Mouse (Mus musculus) liver, embryonic 11.5 days (tissue): ENCODE results near the gene Ndufv3. TPM values are rescaled to one million over a fixed set of nuclear protein-coding genes. Genes with fewer than 3 reads are reported as not detected.

Experiments used
- ATAC-seq: fragments of 200-750 bp; cut with Nextera tagmentation; replicated peaks from 2 replicates; pipeline ENCODE4 v1.8.0; 2017; ENCODE audit warnings: moderate number of reproducible peaks, mild to moderate bottlenecking, moderate TSS enrichment, moderate library complexity; ENCODE audit not compliant: low FRiP score
- DNase-seq: peaks from one replicate; pipeline ENCODE4 v3.0.0-alpha.2; 2017; ENCODE audit warnings: low spot score
- H3K27ac ChIP-seq: fragments of 300-500 bp; sonication (generic); 2 replicates; pipeline ENCODE4 v1.5.1; 2014; ENCODE audit warnings: mild to moderate bottlenecking, low read depth, low read length, control low read depth
- H3K27me3 ChIP-seq: fragments of 300-500 bp; sonication (generic); replicated peaks from 2 replicates; pipeline ENCODE4 v1.6.1; 2014; ENCODE audit warnings: low read length, mixed read lengths; ENCODE audit not compliant: control insufficient read depth, insufficient read depth
- H3K36me3 ChIP-seq: fragments of 300-500 bp; sonication (generic); 2 replicates; pipeline ENCODE4 v1.6.1; 2014; ENCODE audit warnings: mild to moderate bottlenecking, low read length, moderate library complexity, mixed read lengths; ENCODE audit not compliant: control insufficient read depth, insufficient read depth
- H3K4me1 ChIP-seq: fragments of 300-500 bp; sonication (generic); replicated peaks from 2 replicates; pipeline ENCODE4 v1.6.1; 2014; ENCODE audit warnings: low read length, mixed read lengths; ENCODE audit not compliant: control insufficient read depth, insufficient read depth
- H3K4me2 ChIP-seq: fragments of 300-500 bp; sonication (generic); 2 replicates; pipeline ENCODE4 v1.6.1; 2014; ENCODE audit warnings: mild to moderate bottlenecking, control low read depth, moderate library complexity
- H3K4me3 ChIP-seq: fragments of 300-500 bp; sonication (generic); 2 replicates; pipeline ENCODE4 v1.5.1; 2014; ENCODE audit warnings: low read depth, low read length, control low read depth
- H3K9ac ChIP-seq: fragments of 300-500 bp; sonication (generic); 2 replicates; pipeline ENCODE4 v1.6.1; 2014; ENCODE audit warnings: low read depth, low read length, control low read depth
- H3K9me3 ChIP-seq: fragments of 300-500 bp; sonication (generic); 2 replicates; pipeline ENCODE4 v1.6.1; 2016; ENCODE audit warnings: low read length, inconsistent platforms, mixed read lengths; ENCODE audit not compliant: control insufficient read depth
- WGBS: fragments of 180-500 bp; shearing (Covaris S2); extraction: QIAGEN DNeasy Blood & Tissue Kit; methylation state at CpG from one replicate; pipeline ENCODE4 v1.1.7; 2014; 5-methylcytosine and 5-hydroxymethylcytosine counted together
- polyA plus RNA-seq: library from polyadenylated mRNA; unstranded; fragments of >200 nt; fragmentation: Nextera tagmentation; extraction: Ambion mirVana; gene quantifications from 2 replicates; pipeline ENCODE4 v1.2.1, GENCODE M21; 2014

Ndufv3 gene
- polyA plus RNA-seq, 1 experiment from 2014 or later = 352 TPM

DNA sequence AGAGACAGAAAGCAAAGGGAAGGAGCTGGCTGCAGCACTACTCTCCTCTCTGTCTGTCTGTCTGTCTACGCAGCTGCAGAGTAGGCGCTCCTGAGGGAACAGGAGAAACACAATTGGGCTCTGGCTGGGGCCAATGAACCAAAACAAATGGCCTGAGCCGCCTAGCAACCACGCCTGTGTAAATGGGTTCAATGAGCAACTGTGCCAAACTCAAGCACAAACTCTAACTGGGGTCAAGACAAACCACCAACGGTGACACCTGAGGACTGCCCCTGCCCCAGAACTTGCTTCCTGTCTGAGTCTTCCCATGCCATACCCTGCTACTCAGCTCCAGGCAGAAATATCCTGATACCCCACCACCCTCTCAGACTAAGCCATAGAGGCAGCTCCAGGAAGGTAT lies 14.9 kb upstream of the Ndufv3 start:
- Histone ChIP-seq H3K4me3 (no peak overlapping the region), H3K9me3 (no peaks in the 10 kb centered on the region), H3K36me3 (peaks cover 61% of the 10 kb centered on the region), H3K9ac (no peak overlapping the region), H3K27me3 (no peaks in the 10 kb centered on the region), H3K27ac (no peak overlapping the region), H3K4me1 (peaks cover 15% of the 10 kb centered on the region), H3K4me2 (no peak overlapping the region)
- WGBS = 87% methylated on average over 5 of the region's 5 CpGs
- ATAC-seq (no peak), DNase-seq (no peak)

DNA sequence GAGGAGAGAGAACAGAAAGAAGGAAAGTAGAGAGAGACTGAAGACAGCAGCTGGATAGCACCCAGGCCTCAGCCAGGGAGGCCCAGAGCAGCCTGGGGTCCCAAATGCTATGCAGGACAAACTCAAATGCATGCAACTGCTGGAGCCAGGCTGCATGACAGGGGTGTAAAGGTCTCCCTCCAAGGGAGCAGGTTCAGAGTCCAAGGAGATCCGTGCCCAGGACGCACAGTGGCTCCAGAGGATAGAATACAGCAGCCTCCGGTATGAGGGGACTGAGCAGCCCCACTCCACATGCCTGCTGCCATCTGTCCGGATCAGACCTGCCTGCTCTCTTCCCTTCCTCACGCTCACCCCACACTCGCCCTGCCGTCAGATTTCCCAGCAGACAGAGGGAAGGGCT lies 13.6 kb upstream of the Ndufv3 start:
- Histone ChIP-seq H3K27me3 (no peaks in the 10 kb centered on the region), H3K9me3 (no peaks in the 10 kb centered on the region), H3K4me3 (no peak overlapping the region), H3K9ac (no peak overlapping the region), H3K4me1 (peaks cover 17% of the 10 kb centered on the region), H3K36me3 (peaks cover 52% of the 10 kb centered on the region), H3K27ac (no peak overlapping the region), H3K4me2 (no peak overlapping the region)
- 92% methylated on average over 7 of the region's 7 CpGs for WGBS
- DNase-seq (no peak), ATAC-seq (no peak)

DNA sequence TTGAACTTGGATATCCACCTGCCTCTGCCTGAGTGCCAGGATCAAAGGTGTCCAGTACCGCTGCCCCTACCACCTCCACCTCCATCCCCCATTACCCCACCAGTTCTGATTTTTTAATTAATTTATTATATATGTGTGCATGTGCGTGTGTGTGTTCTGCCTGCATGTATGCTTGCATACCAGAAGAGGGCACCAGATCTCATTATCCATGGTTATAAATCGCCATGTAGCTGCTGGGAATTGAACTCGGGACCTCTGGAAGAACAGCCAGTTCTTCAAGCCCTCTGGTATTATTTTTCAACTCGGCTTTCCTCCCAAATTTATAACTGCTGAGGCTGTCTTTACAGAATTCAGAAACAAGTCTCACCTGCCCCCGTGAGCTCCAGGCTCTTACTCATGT lies 9.0 kb upstream of the Ndufv3 start:
- H3K9me3 ChIP-seq = no peaks in the 10 kb centered on the region
- DNase-seq (no peak), ATAC-seq (no peak)
- no peak overlapping the region for H3K9ac ChIP-seq
- H3K4me3 ChIP-seq = peak overlapping the region; percentile 94
- 86% methylated on average over 6 of the region's 6 CpGs for WGBS
- no peak overlapping the region for H3K27ac ChIP-seq
- H3K4me2 ChIP-seq = peak overlapping the region; percentile 88
- peaks cover 30% of the 10 kb centered on the region for H3K36me3 ChIP-seq
- H3K27me3 ChIP-seq = no peaks in the 10 kb centered on the region
- peaks cover 7% of the 10 kb centered on the region for H3K4me1 ChIP-seq

DNA sequence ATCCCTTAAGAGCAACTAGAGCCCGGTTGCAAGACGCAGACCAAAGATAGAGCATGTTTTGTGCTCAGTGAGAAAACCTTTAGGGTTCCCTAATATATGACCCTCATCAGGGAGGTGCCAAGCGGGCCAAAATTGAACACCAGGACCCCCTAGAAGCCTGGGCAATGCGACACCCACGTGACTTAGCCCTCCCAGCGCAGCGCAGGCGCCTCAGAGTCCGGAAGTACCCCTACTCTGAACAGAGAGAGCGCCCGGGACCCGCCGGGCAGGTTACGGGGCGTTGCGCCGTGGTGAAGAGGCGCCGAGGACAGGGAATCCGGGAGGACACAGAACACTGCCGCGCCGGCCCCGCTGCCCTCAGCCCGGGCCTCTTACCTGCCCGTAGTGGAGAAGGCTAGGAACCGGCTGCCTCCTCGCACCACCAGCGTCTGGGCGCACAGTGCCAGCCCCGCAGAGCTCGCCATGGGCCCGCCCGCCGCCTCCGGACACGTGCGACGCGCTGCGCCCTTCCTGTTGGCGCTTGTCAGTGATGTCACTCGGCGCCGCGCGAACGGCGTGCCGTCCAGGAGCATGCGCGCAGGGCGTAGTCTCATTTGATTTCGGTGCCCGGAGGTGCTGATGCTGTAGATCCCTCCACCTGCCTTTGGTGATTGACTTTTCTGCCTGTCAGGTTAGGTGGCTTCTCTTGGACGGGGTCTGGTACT lies 8.0 kb upstream of the Ndufv3 start:
- DNase-seq (peak; percentile 91), ATAC-seq (peak; percentile 91)
- Histone ChIP-seq H3K27me3 (no peaks in the 10 kb centered on the region), H3K9me3 (no peaks in the 10 kb centered on the region), H3K36me3 (peaks cover 25% of the 10 kb centered on the region), H3K4me1 (peaks cover 7% of the 10 kb centered on the region), H3K4me3 (peak overlapping the region; percentile 94), H3K27ac (peak overlapping the region; percentile 84), H3K9ac (peak overlapping the region; percentile 93), H3K4me2 (peak overlapping the region; percentile 88)
- WGBS = 1% methylated on average over 56 of the region's 56 CpGs

DNA sequence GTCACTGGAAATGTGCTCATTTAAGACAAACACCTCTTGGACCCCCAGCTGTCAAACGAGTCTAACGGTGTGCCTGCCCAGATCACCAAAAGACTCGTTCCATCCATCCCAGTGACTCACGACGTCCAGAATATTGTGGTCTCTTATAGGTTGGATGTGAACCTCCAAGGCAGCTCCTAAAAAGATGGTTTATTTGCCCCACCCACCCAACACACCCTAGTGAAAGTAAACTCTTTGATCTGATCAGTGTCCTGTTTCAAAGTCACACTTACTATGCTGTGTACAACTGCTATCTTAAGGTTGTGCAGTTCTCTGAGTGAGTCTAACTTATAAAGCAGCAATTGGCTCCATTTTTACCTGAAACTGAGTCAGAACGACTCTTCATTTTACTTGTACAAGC lies 7.3 kb upstream of the Ndufv3 start:
- Histone ChIP-seq H3K27me3 (no peaks in the 10 kb centered on the region), H3K4me3 (peak overlapping the region; percentile 94), H3K9ac (peak overlapping the region; percentile 93), H3K4me2 (peak overlapping the region; percentile 88), H3K9me3 (no peaks in the 10 kb centered on the region), H3K36me3 (peaks cover 22% of the 10 kb centered on the region), H3K27ac (no peak overlapping the region; the same call in 1 of the 2 replicates), H3K4me1 (peaks cover 7% of the 10 kb centered on the region)
- DNase-seq (no peak), ATAC-seq (peak; percentile 48; the same call in 1 of the 2 replicates)
- WGBS = 24% methylated on average over 6 of the region's 6 CpGs

DNA sequence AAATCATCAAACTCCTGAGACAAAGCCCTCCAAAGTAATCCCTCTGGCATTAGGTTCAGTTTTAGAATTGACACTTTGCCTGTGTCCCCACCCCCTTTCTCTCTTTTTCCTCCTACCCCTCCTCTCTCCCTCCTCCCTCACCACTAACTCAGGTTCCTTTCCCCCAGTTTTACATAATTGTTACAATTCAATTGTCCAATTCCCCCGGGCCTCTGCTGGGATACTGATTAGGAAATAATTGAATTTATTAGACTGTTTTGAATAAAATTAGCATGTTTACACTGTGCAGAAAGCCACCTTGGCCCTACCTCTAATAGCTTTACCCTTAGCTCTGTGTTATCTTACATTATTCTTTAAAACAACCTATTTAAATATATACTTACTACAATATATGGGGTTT lies 5.2 kb upstream of the Ndufv3 start:
- ATAC-seq = no peak

DNA sequence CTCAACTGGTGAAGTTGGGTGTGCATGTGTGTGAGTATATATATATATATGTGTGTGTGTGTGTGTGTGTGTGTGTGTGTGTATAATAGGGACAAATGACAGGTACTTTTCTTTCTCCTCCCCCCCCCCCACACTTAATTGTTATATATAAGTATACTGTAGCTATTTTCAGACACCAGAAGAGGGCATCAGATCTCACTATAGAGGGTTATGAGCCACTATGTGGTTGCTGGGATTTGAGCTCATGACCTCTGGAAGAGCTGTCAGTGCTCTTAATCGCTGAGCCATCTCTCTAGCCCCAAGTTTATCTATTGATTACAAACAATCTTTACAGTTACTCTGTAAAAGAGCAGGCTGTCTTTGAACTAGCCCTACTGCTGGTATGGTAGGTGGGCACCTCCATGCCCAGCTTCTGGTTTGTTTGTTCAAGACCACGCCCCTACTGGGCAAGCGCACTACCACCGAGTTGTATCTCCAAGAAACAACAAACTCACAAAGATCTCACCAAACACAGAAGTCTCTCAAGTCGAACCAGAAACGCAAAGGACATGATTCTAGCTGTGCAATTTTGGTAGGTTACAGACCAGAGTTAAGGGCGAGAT lies 470 bp upstream of the Ndufv3 start:
- peak overlapping the region; percentile 82 for H3K4me2 ChIP-seq
- peak overlapping the region; percentile 39; the same call in 1 of the 2 replicates for H3K9ac ChIP-seq
- WGBS = 3% methylated on average over 7 of the region's 7 CpGs
- ATAC-seq (peak; percentile 44), DNase-seq (no peak)
- H3K36me3 ChIP-seq = peaks cover 8% of the 10 kb centered on the region; the same call in 1 of the 2 replicates
- H3K27me3 ChIP-seq = no peaks in the 10 kb centered on the region
- no peaks in the 10 kb centered on the region for H3K9me3 ChIP-seq
- H3K4me3 ChIP-seq = peak overlapping the region; percentile 91
- peak overlapping the region; percentile 47 for H3K27ac ChIP-seq
- H3K4me1 ChIP-seq = peaks cover 8% of the 10 kb centered on the region; the same call in 1 of the 2 replicates

More for the DNA sequence above, 5.2 kb upstream of the Ndufv3 start:
- Histone ChIP-seq H3K36me3 (peaks cover 4% of the 10 kb centered on the region), H3K9ac (no peak overlapping the region), H3K9me3 (no peaks in the 10 kb centered on the region), H3K4me1 (peaks cover 11% of the 10 kb centered on the region), H3K4me3 (no peak overlapping the region), H3K4me2 (no peak overlapping the region), H3K27ac (no peak overlapping the region), H3K27me3 (no peaks in the 10 kb centered on the region)
- 64% methylated on average over 1 of the region's 1 CpGs for WGBS
- DNase-seq = no peak

DNA sequence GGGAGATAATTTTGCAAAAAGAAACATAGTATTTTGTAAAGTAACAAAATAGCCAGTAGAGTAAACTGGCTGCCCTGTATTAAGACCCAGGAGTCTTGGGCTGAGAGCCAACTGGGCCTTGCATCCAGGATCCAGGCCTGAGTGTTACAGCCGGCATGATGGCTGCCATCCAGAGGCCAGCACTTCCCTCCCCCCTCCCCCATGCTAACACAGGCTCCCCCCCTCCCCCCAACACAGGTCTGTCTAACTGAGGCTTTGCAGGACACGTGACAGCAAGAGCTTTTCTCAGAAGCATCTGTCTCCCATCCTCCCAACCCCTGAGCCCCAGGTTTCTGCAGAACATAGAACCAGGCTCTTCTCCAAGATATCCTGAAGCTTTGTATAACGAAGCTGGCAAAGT lies 980 bp downstream of the Ndufv3 start:
- Histone ChIP-seq H3K4me3 (peak overlapping the region; percentile 91), H3K27me3 (no peaks in the 10 kb centered on the region), H3K9ac (peak overlapping the region; percentile 77), H3K4me1 (peaks cover 8% of the 10 kb centered on the region; the same call in 1 of the 2 replicates), H3K36me3 (peaks cover 10% of the 10 kb centered on the region; the same call in 1 of the 2 replicates), H3K9me3 (no peaks in the 10 kb centered on the region), H3K27ac (no peak overlapping the region), H3K4me2 (peak overlapping the region; percentile 82)
- no peak for DNase-seq
- ATAC-seq = no peak
- WGBS = 17% methylated on average over 3 of the region's 3 CpGs
